Mouse (Mus musculus) small intestine, adult 10 weeks (tissue): Measurements from ENCODE around the gene Urb2. TPM values are rescaled to one million over a fixed set of nuclear protein-coding genes. Genes with fewer than 3 reads are reported as not detected.

ENCODE experiments used
- polyA plus RNA-seq: library from polyadenylated mRNA; stranded (reverse); fragments of 350-450 nt; fragmentation: Illumina TruSeq; extraction: RNeasy Lipid Tissue Mini Kit (QIAGEN cat#74804); gene quantifications from one replicate; pipeline ENCODE4 v1.2.3, GENCODE M21; 2014; ENCODE audit warnings: low replicate concordance

The Urb2 gene
- 2.4 TPM for polyA plus RNA-seq

DNA sequence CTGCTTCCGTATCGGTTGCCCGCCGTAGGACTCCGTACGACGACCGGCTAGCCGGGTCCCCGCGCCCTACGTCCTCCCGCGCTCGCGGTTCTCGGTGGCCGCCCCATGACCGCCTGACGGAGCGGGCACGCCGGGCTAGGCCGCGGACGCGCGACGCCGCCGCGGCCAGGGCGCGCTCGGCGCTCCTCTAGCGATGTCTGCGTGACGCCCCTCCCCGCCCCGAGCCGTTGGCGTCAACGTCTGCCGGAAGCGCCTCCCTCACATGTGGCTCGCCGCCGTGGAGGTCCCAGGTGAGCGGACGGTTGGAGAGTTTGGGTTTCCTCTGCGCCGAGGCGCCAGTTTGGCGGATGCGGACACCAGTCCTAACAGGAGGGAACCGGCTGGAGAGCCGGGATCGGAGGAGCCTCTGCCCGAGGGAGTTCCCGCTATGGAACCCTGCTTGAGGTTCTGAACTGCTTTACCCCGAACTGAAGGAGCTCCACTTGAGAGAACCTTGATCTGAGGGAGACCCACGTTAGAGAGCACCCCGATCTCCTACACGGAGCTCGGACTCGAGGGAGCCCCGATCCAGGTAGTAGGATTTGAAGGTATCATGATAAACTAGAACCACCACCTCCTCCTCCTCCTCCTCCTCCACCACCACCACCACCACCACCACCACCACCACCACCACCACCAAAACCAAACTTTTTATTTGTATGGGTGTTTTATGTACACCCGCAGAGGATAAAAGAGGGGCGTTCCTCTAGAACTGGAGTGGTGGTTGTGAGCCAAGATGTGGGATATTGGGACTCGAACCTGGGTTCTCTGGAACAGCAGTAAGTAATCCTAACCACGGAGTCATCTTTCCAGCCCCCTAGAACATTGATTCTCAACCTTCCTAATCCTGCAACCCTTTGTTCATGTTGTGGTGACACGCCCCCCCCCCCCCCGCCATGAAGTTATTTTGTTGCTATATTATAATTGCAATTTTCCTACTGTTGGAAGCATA, at the start of gene Urb2, which contains the start of gene Taf5l:
Gene Urb2 (plus strand): TSS at position 272 of the 991 bp plus-strand sequence.
Gene Taf5l (minus strand): TSS at position 161 of the 991 bp plus-strand sequence.

GRCm38 (mm10) chr8:123982826-123983400, 38.4 kb upstream of the Urb2 start, which contains the start of gene Abcb10:
Gene Abcb10, minus strand, starts transcription at chr8:123983122.

Other genes starting within 250 kb of the Urb2 start
- gene Rab4a, start 215.5 kb upstream of the Urb2 start, polyA plus RNA-seq: 26.7 TPM
- 0.63 TPM for gene Ccsap, start 161.3 kb upstream of the Urb2 start, polyA plus RNA-seq
- gene Acta1, start 126.8 kb upstream of the Urb2 start, polyA plus RNA-seq: not detected
- gene Nup133, start 72.2 kb upstream of the Urb2 start, polyA plus RNA-seq: 2.9 TPM
- gene Abcb10, start 38.4 kb upstream of the Urb2 start, polyA plus RNA-seq: 20.4 TPM
- gene Taf5l, start 111 bp upstream of the Urb2 start, polyA plus RNA-seq: 5.0 TPM
- gene Galnt2, start 209.9 kb downstream of the Urb2 start, polyA plus RNA-seq: 10.5 TPM